Mouse (Mus musculus) lung, postnatal 10 days (tissue): Measurements from ENCODE around the gene Ksr1.

Source experiments
- DNase-seq: peaks from one replicate; pipeline ENCODE4 v3.0.0; 2021

The Ksr1 gene

DNA sequence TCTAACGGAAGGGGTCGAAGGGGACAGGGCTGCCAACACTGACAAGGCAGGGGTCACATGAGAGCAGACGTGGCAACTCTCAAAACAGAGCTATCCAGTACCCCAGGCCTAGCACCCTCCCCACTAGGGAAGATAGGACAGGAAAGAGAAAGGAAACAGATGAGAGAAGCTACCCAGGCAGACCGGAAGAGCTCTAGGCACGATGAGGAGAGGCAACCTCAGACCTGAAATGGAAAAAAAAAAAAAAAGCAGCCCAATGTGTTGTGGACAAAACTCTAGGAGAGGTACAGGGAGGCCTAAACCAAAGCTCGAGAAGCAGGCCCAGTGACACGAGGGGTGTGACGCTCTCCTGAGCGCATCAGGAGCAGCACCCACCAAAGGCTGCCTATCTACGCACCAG is 23.7 kb downstream of the Ksr1 start:
- no peak for DNase-seq

- DNase-seq: no peak
These were observed 26.1 kb downstream of the Ksr1 start for GRCm38 (mm10) chr11:79120087-79120486.

DNA sequence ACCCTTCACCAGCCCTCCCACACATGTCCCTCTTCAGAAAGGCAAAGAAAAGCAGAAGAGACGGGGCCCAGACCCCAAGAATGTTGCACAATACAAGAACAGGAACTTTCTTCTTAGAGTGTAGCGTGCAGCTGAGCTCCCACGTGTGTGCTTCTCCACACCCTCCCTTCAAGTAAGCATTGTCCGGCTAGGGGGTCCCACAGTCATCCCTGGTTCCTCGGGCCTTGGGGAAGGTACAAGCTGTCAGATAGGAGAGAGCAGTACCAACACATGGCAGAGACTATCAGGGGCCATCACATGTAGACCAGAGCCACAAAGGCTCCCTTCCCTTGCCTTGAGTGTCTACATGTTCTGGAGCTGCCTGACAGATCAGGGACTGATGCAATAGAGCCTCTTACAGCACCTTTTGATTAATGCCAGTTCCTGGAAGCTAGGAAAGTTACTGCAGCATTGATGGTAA is 27.3 kb downstream of the Ksr1 start:
- no peak for DNase-seq

DNA sequence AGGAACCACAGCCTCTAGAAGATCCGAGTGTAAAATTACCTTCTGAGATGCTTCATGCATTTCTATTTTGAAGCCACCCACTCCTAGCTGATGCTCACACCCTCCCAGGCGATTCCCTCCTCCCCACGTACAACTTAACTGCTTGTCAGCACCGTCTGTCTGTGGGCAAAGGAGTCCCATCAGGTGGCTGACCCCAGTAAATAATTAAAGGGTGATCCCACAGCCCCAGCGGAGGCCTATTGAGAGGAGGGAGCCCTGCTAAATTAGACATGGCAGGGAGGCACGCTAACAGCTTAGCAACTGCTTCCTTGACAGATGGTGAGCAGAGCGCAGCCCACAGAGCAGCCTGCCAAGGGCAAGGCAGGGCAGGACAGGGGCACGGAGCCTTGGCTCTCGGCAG is 29.5 kb downstream of the Ksr1 start:
- no peak for DNase-seq

- no peak for DNase-seq
These were observed 30.5 kb downstream of the Ksr1 start for GRCm38 (mm10) chr11:79115659-79116058.

GRCm38 (mm10) chr11:79114061-79114460 is 32.1 kb downstream of the Ksr1 start:
- DNase-seq: no peak

GRCm38 (mm10) chr11:79113397-79113796 is 32.8 kb downstream of the Ksr1 start:
- no peak for DNase-seq

GRCm38 (mm10) chr11:79112559-79113302 is 33.5 kb downstream of the Ksr1 start:
- DNase-seq: peak; percentile 47

DNA sequence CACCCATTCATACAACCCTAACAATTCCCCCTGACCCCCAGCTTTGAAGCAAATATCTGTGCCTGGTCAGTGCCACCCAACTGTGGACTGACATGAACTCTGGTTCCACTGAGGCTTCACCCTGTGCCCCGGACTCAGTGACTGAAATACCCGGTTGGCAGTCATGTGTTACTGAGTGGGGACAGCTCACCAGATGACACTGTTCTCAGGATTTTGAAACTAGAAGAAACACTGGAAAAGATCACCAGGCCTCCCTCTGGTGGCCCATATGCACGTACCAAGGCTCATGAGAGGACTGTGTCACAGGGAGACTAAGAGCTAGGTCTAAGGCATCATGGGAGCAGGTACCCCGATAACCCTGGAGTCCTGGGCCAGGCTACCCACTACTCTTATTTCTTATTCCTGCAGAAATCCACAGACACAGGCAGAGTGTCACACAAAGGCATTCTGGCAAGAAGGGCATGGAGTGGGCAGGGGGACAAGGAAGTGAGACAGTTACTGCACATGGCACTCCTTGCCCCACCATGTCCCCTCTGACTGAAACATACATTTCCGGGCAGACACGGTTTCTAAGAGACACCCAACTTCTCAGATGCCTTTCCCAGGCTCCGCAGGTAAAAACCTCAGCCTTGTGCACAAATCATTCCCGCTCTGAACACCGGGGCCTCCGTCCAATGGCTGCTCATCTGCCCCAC is 34.2 kb downstream of the Ksr1 start:
- DNase-seq: no peak

DNA sequence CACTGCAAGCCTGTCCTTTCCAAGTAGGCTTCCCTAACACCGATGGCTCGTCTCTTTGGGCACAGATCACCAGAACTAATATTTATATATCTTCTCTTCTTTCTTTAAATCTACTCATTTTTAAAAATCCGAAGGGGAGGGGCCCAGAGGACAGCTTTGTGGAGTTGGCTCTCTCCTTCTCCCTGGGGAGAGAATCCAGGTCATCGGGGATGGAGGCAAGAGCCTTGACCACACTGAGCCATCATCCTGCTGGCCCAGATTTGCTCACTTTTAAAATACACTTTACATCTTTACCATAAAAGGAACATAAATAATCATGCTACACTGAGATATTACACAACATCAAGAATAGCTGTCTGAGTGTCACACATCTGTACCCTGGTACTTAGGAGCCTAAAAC is 35.8 kb downstream of the Ksr1 start:
- DNase-seq: no peak

GRCm38 (mm10) chr11:79107934-79108333 is 38.3 kb downstream of the Ksr1 start:
- no peak for DNase-seq

DNA sequence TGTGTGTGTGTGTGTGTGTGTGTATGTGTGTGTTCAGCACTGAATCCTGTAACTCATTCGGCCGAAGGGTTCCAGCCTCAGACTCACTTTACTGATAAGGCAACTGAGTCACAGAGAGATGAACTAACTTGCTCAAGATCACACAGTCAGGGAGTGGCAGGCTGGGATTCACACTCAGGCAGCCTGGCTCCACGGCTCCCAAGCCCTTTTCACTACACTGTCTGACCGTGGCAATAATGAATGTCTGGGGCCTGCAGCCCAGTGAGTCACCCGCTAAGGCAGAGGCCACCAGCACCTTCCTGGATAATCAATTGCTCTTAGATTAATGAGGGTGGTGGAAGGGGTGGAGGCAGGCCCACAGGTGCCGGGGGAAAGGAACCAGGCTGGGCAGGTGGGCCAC is 41.2 kb downstream of the Ksr1 start:
- no peak for DNase-seq

DNA sequence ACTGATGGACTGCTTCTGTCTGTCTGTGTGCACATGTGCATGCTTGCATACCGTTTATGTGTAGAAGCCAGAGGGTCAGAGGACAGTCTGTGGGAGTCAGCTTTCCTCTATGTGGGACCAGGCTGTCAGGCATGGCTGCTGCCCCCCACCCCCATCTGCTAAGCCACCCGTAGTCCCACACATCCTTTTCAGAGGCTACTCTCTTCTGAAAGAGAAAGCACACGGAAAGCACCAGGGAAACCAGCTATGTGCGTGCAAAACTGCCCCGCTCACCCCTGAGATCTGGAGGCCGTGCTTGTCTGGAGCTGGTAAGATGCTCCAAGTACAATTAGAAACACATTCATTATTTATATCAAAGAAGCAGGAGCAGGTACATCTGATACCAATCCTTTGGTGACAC is 41.7 kb downstream of the Ksr1 start:
- DNase-seq: no peak

GRCm38 (mm10) chr11:79104096-79104495 is 42.1 kb downstream of the Ksr1 start:
- no peak for DNase-seq

- DNase-seq: no peak
These were observed 42.7 kb downstream of the Ksr1 start for GRCm38 (mm10) chr11:79103461-79103869.

DNA sequence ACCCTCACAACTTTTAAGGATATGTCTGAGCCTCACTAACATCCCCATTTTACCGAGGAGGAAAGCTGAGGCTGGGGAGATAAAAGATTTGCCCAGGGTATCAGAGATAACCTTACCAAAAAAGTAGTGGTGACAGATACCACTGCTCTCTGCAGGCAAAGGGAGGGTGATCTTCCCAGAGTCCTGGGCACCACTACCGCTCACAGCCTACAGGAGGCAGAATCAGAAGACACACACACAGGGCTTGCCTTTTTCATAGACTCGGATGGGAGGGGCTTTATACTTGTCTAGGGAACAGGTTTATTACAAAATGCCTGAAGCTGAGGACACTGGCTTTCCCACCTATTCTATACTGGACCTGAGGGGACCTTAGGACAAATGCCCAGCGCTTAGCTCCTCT is 43.9 kb downstream of the Ksr1 start:
- DNase-seq: no peak

DNA sequence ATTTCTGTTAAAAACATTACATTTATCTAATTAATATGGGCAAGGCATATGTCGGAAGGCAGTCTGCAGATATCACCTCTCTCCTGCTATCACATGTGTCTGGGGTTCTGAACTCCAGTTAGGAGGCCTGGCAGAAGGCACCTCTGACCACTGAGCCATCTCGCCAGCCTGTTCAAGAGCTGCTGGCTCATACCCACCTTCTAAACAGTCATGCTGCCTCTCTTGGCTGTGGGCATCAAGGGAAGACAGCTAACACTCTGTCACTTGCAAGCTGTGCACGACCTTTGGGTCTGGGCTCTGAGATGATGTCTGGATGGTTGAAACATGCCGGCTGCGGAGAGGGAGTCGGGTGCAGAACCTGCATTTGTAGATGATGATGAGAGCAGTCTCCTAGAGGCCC is 44.6 kb downstream of the Ksr1 start:
- no peak for DNase-seq

DNA sequence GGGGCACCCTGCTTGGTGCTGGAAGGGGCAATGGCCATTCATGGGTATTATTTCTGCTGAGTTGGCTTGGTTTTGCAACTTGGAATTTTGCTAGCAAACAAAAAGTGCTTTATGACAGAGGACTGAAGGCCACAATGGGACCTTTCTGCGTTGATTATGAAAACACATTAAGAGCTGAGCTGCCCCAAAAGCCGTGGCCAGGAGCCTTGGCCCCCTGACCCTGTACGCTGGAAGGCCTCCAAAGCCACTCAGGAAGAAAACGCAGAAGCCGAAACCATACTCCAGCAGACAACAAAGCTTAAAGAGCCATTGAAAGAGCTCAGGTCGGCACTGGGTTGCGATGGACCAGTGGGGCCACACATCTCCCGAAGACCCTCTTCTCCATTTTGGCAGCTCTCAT is 47.2 kb downstream of the Ksr1 start:
- DNase-seq: peak; percentile 45

DNA sequence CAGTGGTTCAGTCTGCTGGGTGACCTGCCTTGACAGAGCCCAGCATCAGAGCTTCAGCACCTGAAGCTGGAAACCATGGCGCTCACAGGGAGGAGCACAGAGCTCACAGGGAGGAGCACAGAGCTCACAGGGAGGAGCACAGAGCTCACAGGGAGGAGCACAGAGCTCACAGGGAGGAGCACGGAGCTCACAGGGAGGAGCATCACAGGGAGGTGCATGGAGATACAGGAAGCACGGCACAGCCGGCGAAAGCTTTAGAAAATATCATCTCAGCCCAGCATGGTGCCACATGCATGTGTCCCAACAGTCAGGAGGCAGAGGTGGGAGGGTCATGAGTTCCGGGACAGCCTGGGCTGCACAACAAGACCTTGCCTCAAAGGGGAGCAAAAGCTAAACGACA is 48.5 kb downstream of the Ksr1 start:
- no peak for DNase-seq

GRCm38 (mm10) chr11:79096673-79097072 is 49.5 kb downstream of the Ksr1 start:
- DNase-seq: peak; percentile 64

DNA sequence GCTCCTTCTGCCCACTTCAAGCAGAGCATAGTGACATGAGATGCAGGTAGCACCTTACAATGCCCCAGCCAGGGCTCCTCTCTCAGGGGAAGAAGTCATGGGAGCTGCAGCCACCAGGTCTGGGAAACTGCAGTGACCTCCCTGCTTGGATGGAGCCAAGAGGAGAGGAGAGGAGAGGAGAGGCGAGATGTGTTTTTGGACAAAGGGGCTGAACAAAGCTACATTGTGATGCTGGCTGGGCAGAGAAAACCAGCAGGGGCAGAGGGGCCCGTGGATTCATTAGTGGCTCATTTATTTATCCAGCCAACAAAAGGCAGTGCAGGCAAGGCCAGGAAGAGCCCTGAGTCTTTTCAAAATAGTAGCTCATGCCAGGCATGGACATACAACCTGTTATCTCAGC is 50.5 kb downstream of the Ksr1 start:
- peak; percentile 44 for DNase-seq

GRCm38 (mm10) chr11:79094727-79095126 is 51.5 kb downstream of the Ksr1 start:
- DNase-seq: peak; percentile 85

DNA sequence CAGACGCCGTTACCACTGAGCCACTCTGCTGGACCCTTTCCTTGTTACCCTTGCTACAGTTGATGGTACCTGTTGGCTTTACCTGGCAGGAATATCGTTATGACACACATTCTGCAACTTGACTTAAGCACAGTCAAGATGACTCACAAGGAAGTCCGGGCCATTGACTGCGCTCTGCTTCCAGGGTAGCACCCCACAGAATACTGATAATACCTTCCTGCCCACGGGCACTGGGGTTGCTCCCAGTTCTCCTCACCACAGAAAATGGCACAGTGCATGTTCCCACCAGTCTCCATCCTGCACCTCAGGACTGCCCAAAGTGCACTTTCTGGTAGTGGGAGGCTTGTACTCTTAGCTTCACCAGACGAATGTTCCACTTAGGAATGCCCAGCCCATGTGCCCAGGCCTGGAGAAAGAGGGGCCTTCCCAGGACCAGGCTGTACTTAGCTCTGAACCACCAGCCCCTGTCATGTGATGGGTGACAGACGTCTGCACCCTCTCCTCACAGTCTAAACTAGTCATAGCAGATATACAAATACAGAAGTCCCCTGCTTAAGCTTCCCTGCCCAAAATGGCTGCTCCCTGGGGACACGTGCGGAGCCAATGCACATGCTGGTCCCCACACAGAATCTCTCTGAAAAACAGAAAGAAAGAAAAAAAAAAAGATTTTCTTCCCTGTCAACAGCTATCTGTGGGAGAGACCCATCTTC is 52.1 kb downstream of the Ksr1 start:
- no peak for DNase-seq

GRCm38 (mm10) chr11:79093386-79093906 is 52.8 kb downstream of the Ksr1 start:
- DNase-seq: peak; percentile 56
